Mouse (Mus musculus): ENCODE data around the gene Xpo4.

DNA sequence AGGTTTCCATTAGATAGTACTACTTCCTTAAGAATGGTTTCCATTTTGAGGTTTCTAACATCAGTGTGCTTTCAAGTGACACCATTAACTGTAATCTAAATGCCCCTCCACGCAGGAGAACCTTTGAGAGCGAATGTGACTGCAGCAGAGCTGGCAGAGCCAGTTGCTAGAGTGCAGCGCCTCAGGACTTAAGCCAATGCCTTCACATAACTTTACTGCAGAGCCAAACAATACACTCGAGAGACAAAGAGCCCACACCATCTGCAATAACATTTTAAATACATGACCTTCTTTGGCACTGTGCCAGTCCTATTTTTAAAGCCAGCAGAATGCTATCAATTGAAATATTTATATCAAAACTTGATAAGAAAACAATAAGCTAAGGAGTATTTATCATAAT, 35.6 kb downstream of the Xpo4 start:
- TF ChIP-seq CHD2 (IDR thresholded peaks at IDR 0.05; ENCODE audit: low read depth, low read length), result no peak
- no peak for TF ChIP-seq HCFC1 (IDR thresholded peaks at IDR 0.05; ENCODE audit: borderline replicate concordance, insufficient read depth, low read length)
- no peak for TF ChIP-seq ZNF384 (IDR thresholded peaks at IDR 0.05; ENCODE audit: low read depth, low read length)

Data from ES-E14 (cell line).